Mouse (Mus musculus): Measurements from ENCODE around the gene Adamtsl5.

Gene Adamtsl5

DNA sequence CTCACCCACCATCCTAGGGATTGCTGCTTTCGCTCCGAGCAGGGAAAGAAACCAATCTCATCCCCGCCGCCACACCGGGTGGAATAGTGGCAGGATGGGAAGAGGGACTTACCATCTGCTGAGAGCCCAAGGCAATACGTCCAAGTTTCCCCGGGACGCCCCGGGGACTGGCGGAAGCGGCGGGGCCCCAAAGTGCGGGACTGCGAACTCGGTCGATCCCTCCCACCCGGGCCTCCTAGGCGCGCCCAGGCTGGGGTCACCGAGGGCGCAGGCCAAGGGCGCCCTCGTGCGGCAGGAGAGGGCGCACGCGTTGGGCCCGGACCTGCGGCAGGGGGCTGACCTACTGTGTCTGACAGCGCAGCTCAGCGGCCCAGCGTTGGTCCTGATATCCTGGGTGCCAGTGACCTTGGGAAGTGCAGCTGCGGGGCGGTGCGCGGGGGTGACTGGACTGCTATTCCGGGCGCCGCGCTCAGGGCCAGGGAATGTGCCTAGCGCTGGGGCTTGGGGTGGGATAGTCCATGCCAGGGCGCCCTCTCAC lies at the start of gene Adamtsl5:
Adamtsl5 (minus strand) TSS at position 169 of the 538 bp plus-strand sequence.
- DNase-seq (ENCODE audit: low spot score) = peak; percentile 69

- no peak for DNase-seq (ENCODE audit: low spot score)
Observed at GRCm38 (mm10) chr10:80397524-80398173, 49.4 kb upstream of the Adamtsl5 start.

GRCm38 (mm10) chr10:80396822-80397523 lies 48.8 kb upstream of the Adamtsl5 start:
- DNase-seq (ENCODE audit: low spot score) = no peak

GRCm38 (mm10) chr10:80395025-80395627 lies 46.9 kb upstream of the Adamtsl5 start:
- no peak for DNase-seq (ENCODE audit: low spot score)

DNA sequence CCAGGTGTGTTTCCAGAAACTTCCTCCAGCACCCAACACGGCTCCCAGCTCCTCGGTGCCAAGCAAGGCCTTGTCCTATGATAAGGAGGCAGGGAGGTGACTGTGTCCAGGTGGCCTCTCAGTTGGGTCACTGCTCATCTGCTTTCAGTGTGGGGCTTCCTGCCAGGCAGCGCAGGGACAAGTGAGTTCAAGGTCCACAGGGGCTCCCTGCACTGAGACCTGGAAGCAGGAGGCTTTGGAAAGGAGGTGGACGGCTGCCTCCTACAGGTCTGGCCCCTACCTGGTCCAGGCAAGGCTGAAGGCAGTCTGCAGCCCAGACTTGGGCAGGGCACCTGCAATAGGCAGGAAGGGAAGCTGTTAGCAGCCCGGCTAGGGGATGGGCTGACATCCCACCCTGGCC lies 44.5 kb upstream of the Adamtsl5 start:
- peak; percentile 53 for DNase-seq (ENCODE audit: low spot score)

DNA sequence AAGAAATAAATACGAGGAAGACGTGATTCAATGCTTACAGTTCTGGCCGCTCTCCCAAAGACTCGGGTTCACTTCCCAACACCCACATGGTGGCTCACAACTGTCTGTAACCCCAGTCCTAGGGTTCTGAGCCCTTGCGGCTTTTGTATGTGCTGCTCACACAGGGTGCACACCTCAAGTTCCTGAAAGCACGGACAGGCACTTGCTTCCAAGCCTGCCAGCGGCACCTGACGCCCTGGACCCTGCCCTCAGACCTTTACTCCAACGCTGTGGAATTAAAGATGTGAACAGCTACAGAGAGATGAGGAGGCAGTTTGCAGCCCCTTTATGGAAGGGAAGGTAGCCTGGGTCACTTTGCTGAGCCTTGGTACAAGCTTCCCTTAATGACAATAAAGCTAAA lies 42.5 kb upstream of the Adamtsl5 start:
- DNase-seq (ENCODE audit: low spot score) = no peak

DNA sequence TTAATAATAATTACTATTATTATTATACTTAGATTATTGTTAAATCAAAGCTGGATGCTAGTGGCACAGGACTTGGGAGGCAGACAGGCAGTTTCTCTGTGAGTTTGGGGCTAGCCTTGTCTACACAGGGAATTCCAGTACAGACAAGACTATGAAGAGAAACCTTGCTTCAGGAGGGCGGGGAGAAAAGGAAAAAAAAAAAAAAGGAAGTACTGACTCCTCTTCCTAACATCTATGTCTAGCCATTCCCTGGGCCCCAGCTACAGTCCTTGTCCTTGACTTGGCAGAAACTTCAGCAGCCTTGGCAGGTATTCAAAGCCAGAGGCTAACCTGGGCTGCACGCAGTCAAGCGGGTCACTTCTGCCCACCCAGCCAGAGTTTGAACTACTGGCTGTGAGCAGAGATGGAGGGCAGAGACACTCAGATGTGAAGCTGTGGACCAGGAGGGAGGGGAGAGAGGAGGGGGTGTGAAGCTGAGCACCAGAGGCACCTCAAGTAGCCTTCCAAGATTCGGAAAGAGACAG lies 41.0 kb upstream of the Adamtsl5 start:
- DNase-seq (ENCODE audit: low spot score) = no peak

GRCm38 (mm10) chr10:80388731-80389130 lies 40.5 kb upstream of the Adamtsl5 start:
- DNase-seq (ENCODE audit: low spot score) = peak; percentile 36

- peak; percentile 90 for DNase-seq (ENCODE audit: low spot score)
Observed at GRCm38 (mm10) chr10:80387522-80387959, 39.3 kb upstream of the Adamtsl5 start, which contains the start of gene Mex3d. Gene Mex3d (minus strand): TSS chr10:80387659.

DNA sequence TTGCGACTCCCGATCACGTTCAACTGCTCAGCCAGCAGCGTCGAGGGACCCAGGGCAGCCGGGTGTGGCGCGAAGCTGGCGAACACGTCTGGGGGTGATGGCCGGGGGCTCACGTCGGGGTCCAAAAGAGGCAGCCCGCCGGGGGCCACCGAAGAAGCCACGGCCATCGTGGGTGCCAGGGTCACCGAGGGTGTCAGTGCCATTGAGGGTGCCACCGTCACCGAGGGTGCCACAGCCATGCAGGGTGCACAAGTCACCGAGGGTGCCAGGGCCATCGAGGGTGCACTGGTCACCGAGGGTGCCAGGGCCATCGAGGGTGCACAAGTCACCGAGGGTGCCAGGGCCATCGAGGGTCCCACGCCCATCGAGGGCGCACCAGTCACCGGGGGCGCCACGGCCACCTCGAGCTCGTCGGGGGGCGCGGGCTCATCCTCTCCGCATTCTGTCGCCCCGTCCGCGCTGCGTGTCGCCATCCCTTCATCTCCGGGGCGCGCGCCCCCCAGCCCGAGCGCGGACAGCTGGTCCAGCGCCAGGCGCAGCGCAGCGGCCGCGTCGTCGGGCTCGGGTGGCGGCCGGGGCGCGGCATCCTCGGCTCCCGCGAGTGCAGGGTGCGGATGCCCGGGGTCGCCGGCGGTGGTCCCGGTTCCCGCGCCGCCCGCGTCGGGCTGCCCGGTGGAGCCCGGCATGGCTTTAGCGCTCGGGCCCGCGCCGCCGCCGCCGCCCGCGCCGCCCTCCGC lies 38.7 kb upstream of the Adamtsl5 start:
- DNase-seq (ENCODE audit: low spot score) = no peak

- DNase-seq (ENCODE audit: low spot score) = peak; percentile 29
Observed at GRCm38 (mm10) chr10:80385811-80386734, 37.9 kb upstream of the Adamtsl5 start.

GRCm38 (mm10) chr10:80385310-80385709 lies 37.1 kb upstream of the Adamtsl5 start:
- DNase-seq (ENCODE audit: low spot score) = no peak

DNA sequence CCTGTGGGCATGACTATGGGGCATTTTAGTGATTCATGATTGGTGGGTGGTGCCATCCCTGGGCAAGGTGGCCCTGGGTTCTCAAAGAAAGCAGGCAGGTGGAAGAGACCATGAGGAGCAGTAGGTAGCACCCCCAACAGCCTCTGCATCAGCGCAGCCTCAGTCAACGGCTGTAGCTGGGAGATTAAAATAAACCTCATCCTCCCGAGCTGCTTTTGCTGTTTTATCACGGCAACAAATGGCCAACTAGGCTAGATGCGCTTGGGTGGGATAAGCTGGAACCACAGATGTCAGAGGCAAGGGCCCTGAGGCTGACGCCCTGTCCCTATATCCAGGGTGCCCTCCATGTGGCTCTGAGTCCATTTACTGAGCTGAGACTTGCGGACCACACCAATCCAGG lies 36.5 kb upstream of the Adamtsl5 start:
- DNase-seq (ENCODE audit: low spot score) = no peak

GRCm38 (mm10) chr10:80384115-80384639 lies 36.0 kb upstream of the Adamtsl5 start:
- no peak for DNase-seq (ENCODE audit: low spot score)

DNA sequence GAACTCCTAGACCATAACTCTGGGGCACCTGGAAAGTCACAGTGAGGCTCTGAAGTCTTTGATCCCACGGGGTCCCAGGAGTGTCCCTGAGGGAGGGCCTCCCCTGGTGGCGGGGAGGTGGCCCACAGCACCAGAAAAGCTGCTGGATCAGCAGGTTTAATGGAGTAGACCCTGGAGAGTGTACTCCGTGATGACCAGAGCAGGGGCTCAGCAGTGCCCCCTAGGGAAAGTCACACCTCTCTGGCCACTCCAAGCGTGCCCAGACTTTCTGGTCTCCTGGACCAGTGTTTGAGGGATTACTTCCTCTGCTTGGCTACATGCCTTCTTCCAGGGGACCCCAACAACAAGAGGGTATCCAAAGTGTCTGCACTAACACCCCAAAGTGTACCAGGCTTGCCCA lies 35.2 kb upstream of the Adamtsl5 start:
- DNase-seq (ENCODE audit: low spot score) = no peak

- no peak for DNase-seq (ENCODE audit: low spot score)
Observed at GRCm38 (mm10) chr10:80382641-80383365, 34.6 kb upstream of the Adamtsl5 start.

DNA sequence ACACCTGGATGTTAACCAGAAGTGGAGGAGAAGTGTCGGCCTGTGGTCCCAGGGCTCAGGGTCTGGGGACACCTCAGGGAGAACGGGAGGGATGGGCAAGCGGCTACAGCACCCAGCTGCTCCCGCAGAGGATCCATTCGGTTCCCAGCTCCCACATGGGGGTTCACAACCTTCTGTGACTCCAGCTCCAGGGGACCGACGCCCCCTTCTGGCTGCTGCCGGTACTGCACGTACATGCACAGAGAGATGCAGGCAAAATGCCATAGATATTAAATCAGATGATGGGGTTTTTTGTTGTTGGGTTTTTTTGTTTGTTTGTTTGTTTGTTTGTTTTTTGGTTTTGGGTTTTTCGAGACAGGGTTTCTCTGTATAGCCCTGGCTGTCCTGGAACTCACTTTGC lies 29.5 kb upstream of the Adamtsl5 start:
- DNase-seq (ENCODE audit: low spot score) = no peak

- DNase-seq (ENCODE audit: low spot score) = peak; percentile 77
Observed at GRCm38 (mm10) chr10:80376160-80376559, 27.9 kb upstream of the Adamtsl5 start.

DNA sequence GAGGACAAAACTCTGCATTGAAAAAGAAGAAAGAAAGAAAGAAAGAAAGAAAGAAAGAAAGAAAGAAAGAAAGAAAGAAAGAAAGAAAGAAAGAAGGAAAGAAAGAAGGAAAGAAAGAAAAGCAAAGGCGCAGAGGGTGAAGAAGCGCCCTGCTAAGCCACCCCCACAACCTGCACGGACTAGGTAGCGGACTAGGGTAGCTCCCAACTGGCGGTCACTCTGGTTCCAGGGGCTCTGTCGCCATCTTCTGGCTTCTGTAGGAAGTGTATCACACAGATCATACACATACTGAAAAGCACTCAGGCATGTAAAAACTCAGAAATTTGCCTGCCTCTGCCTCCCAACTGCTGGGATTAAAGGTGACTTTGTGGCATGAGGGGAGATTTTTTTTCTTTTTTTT lies 25.9 kb upstream of the Adamtsl5 start:
- peak; percentile 53 for DNase-seq (ENCODE audit: low spot score)

GRCm38 (mm10) chr10:80372706-80373105 lies 24.5 kb upstream of the Adamtsl5 start:
- no peak for DNase-seq (ENCODE audit: low spot score)

All from yolk sac, embryonic 10.5 days (tissue).